Mouse (Mus musculus): ENCODE results near the gene Osbpl11. TPM values are rescaled to one million over a fixed set of nuclear protein-coding genes. Genes with fewer than 3 reads are reported as not detected.

The Osbpl11 gene
- total RNA-seq, 1 experiment from 2014 or later: 17.8 TPM

- no peak for ATAC-seq (replicated peaks; ENCODE audit: low read depth, poor library complexity, severe bottlenecking)
Observed at GRCm38 (mm10) chr16:33224381-33224780, 39.5 kb downstream of the Osbpl11 start.

- no peak for ATAC-seq (replicated peaks; ENCODE audit: low read depth, poor library complexity, severe bottlenecking)
Observed at GRCm38 (mm10) chr16:33234128-33234527, 49.3 kb downstream of the Osbpl11 start.

GRCm38 (mm10) chr16:33236151-33236550, 51.3 kb downstream of the Osbpl11 start:
- no peak for ATAC-seq (replicated peaks; ENCODE audit: low read depth, poor library complexity, severe bottlenecking)

GRCm38 (mm10) chr16:33239305-33239704, 54.4 kb downstream of the Osbpl11 start:
- peak; percentile 54 for ATAC-seq (replicated peaks; ENCODE audit: low read depth, poor library complexity, severe bottlenecking)

GRCm38 (mm10) chr16:33242046-33242445, 57.2 kb downstream of the Osbpl11 start:
- ATAC-seq (replicated peaks; ENCODE audit: low read depth, poor library complexity, severe bottlenecking): no peak

GRCm38 (mm10) chr16:33244136-33244691, 59.3 kb downstream of the Osbpl11 start:
- peak; percentile 76; the same call in 1 of the 2 replicates for ATAC-seq (replicated peaks; ENCODE audit: low read depth, poor library complexity, severe bottlenecking)

- ATAC-seq (replicated peaks; ENCODE audit: low read depth, poor library complexity, severe bottlenecking): no peak
Observed at GRCm38 (mm10) chr16:33244933-33245470, 60.1 kb downstream of the Osbpl11 start.

GRCm38 (mm10) chr16:33246526-33246925, 61.7 kb downstream of the Osbpl11 start:
- no peak for ATAC-seq (replicated peaks; ENCODE audit: low read depth, poor library complexity, severe bottlenecking)

GRCm38 (mm10) chr16:33247006-33247405, 62.1 kb downstream of the Osbpl11 start:
- ATAC-seq (replicated peaks; ENCODE audit: low read depth, poor library complexity, severe bottlenecking): no peak

- no peak for ATAC-seq (replicated peaks; ENCODE audit: low read depth, poor library complexity, severe bottlenecking)
Observed at GRCm38 (mm10) chr16:33250651-33251120, 65.8 kb downstream of the Osbpl11 start.

- peak; percentile 94 for ATAC-seq (replicated peaks; ENCODE audit: low read depth, poor library complexity, severe bottlenecking)
Observed at GRCm38 (mm10) chr16:33251194-33252051, 66.6 kb downstream of the Osbpl11 start, which contains the start of gene Snx4. TSS of gene Snx4 (plus strand) at chr16:33251442.

GRCm38 (mm10) chr16:33255601-33256000, 70.7 kb downstream of the Osbpl11 start:
- ATAC-seq (replicated peaks; ENCODE audit: low read depth, poor library complexity, severe bottlenecking): no peak

GRCm38 (mm10) chr16:33258530-33258929, 73.7 kb downstream of the Osbpl11 start:
- no peak for ATAC-seq (replicated peaks; ENCODE audit: low read depth, poor library complexity, severe bottlenecking)

- no peak for ATAC-seq (replicated peaks; ENCODE audit: low read depth, poor library complexity, severe bottlenecking)
Observed at GRCm38 (mm10) chr16:33259824-33260223, 75.0 kb downstream of the Osbpl11 start.

GRCm38 (mm10) chr16:33260825-33261224, 76.0 kb downstream of the Osbpl11 start:
- no peak for ATAC-seq (replicated peaks; ENCODE audit: low read depth, poor library complexity, severe bottlenecking)

- peak; percentile 93 for ATAC-seq (replicated peaks; ENCODE audit: low read depth, poor library complexity, severe bottlenecking)
Observed at GRCm38 (mm10) chr16:33261584-33262061, 76.8 kb downstream of the Osbpl11 start.

- ATAC-seq (replicated peaks; ENCODE audit: low read depth, poor library complexity, severe bottlenecking): 0 out of 2 replicates have a peak, but pooled peaks have one; percentile 7
Observed at GRCm38 (mm10) chr16:33262096-33262495, 77.2 kb downstream of the Osbpl11 start.

- no peak for ATAC-seq (replicated peaks; ENCODE audit: low read depth, poor library complexity, severe bottlenecking)
Observed at GRCm38 (mm10) chr16:33267616-33268253, 82.9 kb downstream of the Osbpl11 start.

GRCm38 (mm10) chr16:33271824-33272223, 87.0 kb downstream of the Osbpl11 start:
- ATAC-seq (replicated peaks; ENCODE audit: low read depth, poor library complexity, severe bottlenecking): no peak

GRCm38 (mm10) chr16:33283079-33283478, 98.2 kb downstream of the Osbpl11 start:
- no peak for ATAC-seq (replicated peaks; ENCODE audit: low read depth, poor library complexity, severe bottlenecking)

All from common myeloid progenitor, adult 5-6 weeks (primary cell).